Mouse (Mus musculus) olfactory bulb, adult 2 months (tissue): ENCODE results near the gene Syce2.

ENCODE experiments used
- CTCF ChIP-seq: fragments of 200-500 bp; IDR thresholded peaks from 2 replicates; pipeline ENCODE4 v1.5.1; 2012; ENCODE audit warnings: low read depth, mild to moderate bottlenecking, low read length, moderate library complexity; ENCODE audit not compliant: insufficient read depth
- POLR2A ChIP-seq: fragments of 200-500 bp; IDR thresholded peaks from 2 replicates; pipeline ENCODE4 v1.6.1; 2012; ENCODE audit warnings: mild to moderate bottlenecking, low read depth, low read length, moderate library complexity; ENCODE audit not compliant: insufficient read depth

- TF ChIP-seq CTCF, result no peak
- no peak for TF ChIP-seq POLR2A
These were observed at the start of gene Syce2 for GRCm38 (mm10) chr8:84871376-84872308.
